Mouse (Mus musculus): ENCODE measurements at regions not wholly inside any gene's neighbourhood (a gene's known extent, or its start where the extent isn't known, plus 50 kb on each side); places are given as distances from the start of the nearest gene placed in this dataset. TPM values are rescaled to one million over a fixed set of nuclear protein-coding genes. Genes with fewer than 3 reads are reported as not detected.
"Not testable (repeated sequence)": the region's sequence is repeated elsewhere in the genome, so short reads cannot be mapped to it uniquely, and the experiment has no call there.

DNA sequence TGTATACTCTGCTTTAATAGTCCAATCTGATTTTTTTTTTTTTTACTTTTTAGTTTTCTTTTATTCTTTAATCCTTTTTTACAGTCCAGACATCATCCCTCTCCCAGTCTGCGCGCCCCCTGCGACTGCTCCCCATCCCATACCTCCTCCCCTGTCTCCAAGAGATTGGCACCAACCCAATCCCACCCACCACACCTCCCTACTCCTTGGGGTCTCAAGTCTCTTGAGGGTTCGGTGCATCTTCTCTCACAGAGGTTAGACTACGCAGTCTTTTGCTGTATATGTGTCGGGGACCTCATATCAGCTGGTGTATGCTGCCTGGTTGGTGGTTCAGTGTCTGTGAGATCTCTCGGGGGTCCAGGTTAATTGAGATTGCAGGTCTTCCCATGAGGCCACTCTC, 93.4 kb upstream of the Meox2 start:
- H3K27me3 ChIP-seq (ENCODE audit: control insufficient read depth, insufficient read depth, low read depth, low read length); H3K4me2 ChIP-seq (ENCODE audit: low read length); H3K9ac ChIP-seq (ENCODE audit: low read depth, low read length); H3K36me3 ChIP-seq (ENCODE audit: control insufficient read depth, insufficient read depth, low read length); H3K9me3 ChIP-seq (replicated peaks; ENCODE audit: control insufficient read depth, low read length, poor library complexity, severe bottlenecking); H3K4me3 ChIP-seq (ENCODE audit: low read depth, low read length); H3K4me1 ChIP-seq (ENCODE audit: control insufficient read depth, insufficient read depth, low read length); ATAC-seq; H3K27ac ChIP-seq (ENCODE audit: low read length): not testable (repeated sequence)
- 76% methylated on average over 7 of the region's 7 CpGs for WGBS

DNA sequence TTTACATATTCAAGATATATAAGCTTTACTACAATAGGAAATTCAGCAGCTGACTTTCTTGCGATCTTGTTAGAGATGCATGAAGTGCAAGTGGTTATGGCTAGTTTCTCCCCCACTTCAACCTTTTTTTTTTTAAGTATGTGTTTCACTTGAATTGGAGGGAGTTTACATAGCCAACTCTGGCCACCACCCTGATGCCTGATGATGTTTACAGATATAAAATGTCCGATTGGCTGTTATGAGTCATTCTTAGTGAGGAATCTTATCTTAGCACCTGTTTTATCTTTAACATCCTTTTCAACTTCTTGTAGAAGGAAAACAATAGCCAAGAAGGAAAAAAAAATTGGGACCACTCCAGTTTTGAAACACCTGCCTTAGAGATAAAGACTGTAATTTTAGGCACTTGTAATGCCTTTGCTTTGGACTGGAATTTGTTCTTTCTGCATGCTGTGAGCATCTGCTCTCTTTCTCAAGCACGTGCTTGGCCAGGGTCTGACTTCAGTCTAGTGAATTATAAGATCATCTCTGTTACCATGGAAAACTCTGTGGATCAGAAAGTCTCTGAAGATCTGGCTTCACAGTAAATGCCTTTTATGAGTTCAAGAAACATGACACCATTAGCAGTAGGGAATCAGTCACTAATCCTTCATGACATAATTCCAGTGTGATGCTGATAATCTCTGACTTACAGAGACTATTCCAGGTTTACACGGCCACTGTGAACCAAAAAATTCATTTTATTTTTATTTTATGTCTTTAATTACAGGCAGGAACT, 92.7 kb upstream of the Meox2 start:
- H3K4me3 ChIP-seq (ENCODE audit: low read depth, low read length), result no peak overlapping the region
- peaks cover 3% of the 10 kb centered on the region; the same call in 1 of the 2 replicates for H3K4me1 ChIP-seq (ENCODE audit: control insufficient read depth, insufficient read depth, low read length)
- WGBS, result 42% methylated on average over 4 of the region's 4 CpGs
- no peaks in the 10 kb centered on the region for H3K9me3 ChIP-seq (replicated peaks; ENCODE audit: control insufficient read depth, low read length, poor library complexity, severe bottlenecking)
- H3K9ac ChIP-seq (ENCODE audit: low read depth, low read length), result no peak overlapping the region
- peak; percentile 82 for ATAC-seq
- no peak overlapping the region for H3K27ac ChIP-seq (ENCODE audit: low read length)
- H3K27me3 ChIP-seq (ENCODE audit: control insufficient read depth, insufficient read depth, low read depth, low read length), result no peaks in the 10 kb centered on the region
- H3K36me3 ChIP-seq (ENCODE audit: control insufficient read depth, insufficient read depth, low read length), result no peaks in the 10 kb centered on the region
- no peak overlapping the region for H3K4me2 ChIP-seq (ENCODE audit: low read length)

DNA sequence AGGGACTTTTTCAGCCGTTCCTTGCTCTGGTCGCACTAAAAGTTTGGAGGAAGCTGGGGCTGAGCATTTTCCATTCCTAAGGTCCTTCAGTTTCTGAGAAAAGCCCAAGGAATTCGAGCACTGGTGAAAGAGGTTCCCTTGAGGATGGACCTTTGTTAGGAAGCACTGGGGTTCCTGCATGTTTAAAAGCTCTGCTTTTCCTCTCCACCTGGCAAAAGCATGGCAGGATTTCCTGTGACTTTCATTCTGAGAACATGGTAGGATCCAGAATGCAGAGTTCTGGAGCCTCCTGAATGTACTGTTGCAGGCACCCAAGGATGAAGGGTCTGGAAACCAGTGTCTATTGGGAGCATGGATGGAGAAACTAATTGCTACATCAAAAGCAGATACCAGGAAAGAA, 61.1 kb upstream of the Meox2 start:
- no peak for ATAC-seq
- 77% methylated on average over 3 of the region's 3 CpGs for WGBS
- H3K4me2 ChIP-seq (ENCODE audit: low read length), result no peak overlapping the region
- no peaks in the 10 kb centered on the region for H3K36me3 ChIP-seq (ENCODE audit: control insufficient read depth, insufficient read depth, low read length)
- no peak overlapping the region for H3K4me3 ChIP-seq (ENCODE audit: low read depth, low read length)
- no peaks in the 10 kb centered on the region for H3K9me3 ChIP-seq (replicated peaks; ENCODE audit: control insufficient read depth, low read length, poor library complexity, severe bottlenecking)
- H3K27me3 ChIP-seq (ENCODE audit: control insufficient read depth, insufficient read depth, low read depth, low read length), result no peaks in the 10 kb centered on the region
- no peaks in the 10 kb centered on the region for H3K4me1 ChIP-seq (ENCODE audit: control insufficient read depth, insufficient read depth, low read length)
- no peak overlapping the region for H3K9ac ChIP-seq (ENCODE audit: low read depth, low read length)
- no peak overlapping the region for H3K27ac ChIP-seq (ENCODE audit: low read length)

DNA sequence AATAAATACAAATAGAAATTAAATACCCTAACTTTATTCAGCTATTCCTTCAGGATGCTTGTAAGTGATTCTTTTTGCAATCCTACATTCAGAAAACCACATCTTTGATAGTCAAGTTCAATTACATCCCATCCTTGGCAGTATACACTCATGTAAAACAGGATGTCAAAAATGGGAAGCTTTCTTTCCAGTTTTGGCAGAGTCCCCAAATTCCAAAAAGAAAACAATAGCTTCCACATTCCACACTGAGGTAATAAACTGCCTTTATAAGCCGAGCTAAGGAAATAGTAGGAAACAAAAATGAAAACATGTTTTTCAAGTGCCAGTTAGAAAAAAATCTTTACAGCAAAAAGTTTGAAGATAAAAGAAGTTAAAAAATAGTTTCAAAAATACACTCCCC, 57.7 kb upstream of the Meox2 start:
- no peak overlapping the region for H3K9ac ChIP-seq (ENCODE audit: low read depth, low read length)
- no peaks in the 10 kb centered on the region for H3K27me3 ChIP-seq (ENCODE audit: control insufficient read depth, insufficient read depth, low read depth, low read length)
- 63% methylated on average over 1 of the region's 1 CpGs for WGBS
- H3K4me3 ChIP-seq (ENCODE audit: low read depth, low read length), result no peak overlapping the region
- H3K4me1 ChIP-seq (ENCODE audit: control insufficient read depth, insufficient read depth, low read length), result no peaks in the 10 kb centered on the region
- no peaks in the 10 kb centered on the region for H3K36me3 ChIP-seq (ENCODE audit: control insufficient read depth, insufficient read depth, low read length)
- H3K9me3 ChIP-seq (replicated peaks; ENCODE audit: control insufficient read depth, low read length, poor library complexity, severe bottlenecking), result no peaks in the 10 kb centered on the region
- H3K27ac ChIP-seq (ENCODE audit: low read length), result no peak overlapping the region
- H3K4me2 ChIP-seq (ENCODE audit: low read length), result no peak overlapping the region
- ATAC-seq, result no peak

DNA sequence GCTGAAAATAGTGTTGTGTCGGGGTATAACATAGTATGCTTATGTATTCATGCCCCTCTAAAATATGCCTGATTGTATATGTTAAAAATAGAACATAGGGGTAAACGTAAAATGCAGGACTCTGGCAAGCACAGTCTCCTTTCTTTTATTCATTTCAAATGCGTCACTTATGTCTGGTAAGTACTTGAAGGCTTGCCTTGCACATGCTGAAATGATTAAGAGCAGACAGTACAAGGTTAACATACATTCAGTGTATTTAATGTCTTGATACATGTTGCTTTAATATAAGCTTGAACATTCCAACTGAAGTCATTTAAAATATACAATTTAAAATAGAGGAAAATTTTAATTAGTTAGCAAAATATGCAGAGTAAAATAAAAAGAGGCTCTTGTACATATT, 50.9 kb upstream of the Meox2 start:
- ATAC-seq, result no peak
- H3K4me3 ChIP-seq (ENCODE audit: low read depth, low read length), result no peak overlapping the region
- H3K27me3 ChIP-seq (ENCODE audit: control insufficient read depth, insufficient read depth, low read depth, low read length), result no peaks in the 10 kb centered on the region
- no peaks in the 10 kb centered on the region for H3K4me1 ChIP-seq (ENCODE audit: control insufficient read depth, insufficient read depth, low read length)
- H3K4me2 ChIP-seq (ENCODE audit: low read length), result no peak overlapping the region
- 81% methylated on average over 3 of the region's 3 CpGs for WGBS
- no peak overlapping the region for H3K27ac ChIP-seq (ENCODE audit: low read length)
- H3K9me3 ChIP-seq (replicated peaks; ENCODE audit: control insufficient read depth, low read length, poor library complexity, severe bottlenecking), result no peaks in the 10 kb centered on the region
- no peak overlapping the region for H3K9ac ChIP-seq (ENCODE audit: low read depth, low read length)
- H3K36me3 ChIP-seq (ENCODE audit: control insufficient read depth, insufficient read depth, low read length), result no peaks in the 10 kb centered on the region

Small RNAs in the stretch of these regions (microRNA-seq; reads per million reads assigned to microRNA genes)
- gene Gm44326 (not detected), gene Mir5099 (57.8 reads per million, percentile 48 among the genes with 10 or more reads in this experiment)
